Mouse (Mus musculus): Measurements from ENCODE around the gene Enpp4. TPM values are rescaled to one million over a fixed set of nuclear protein-coding genes. Genes with fewer than 3 reads are reported as not detected.

Gene Enpp4
- polyA plus RNA-seq, 1 experiment from 2014 or later, result 2.9 TPM

Other genes with a start within 250 kb of the Enpp4 start
- 6.9 and 7.0 TPM in 2 replicates for gene Enpp5, start 27.0 kb downstream of the Enpp4 start, polyA plus RNA-seq (2016; fragmentation: Nextera tagmentation; extraction: Ambion mirVana)
- gene Clic5, start 82.8 kb upstream of the Enpp4 start, polyA plus RNA-seq (2016; fragmentation: Nextera tagmentation; extraction: Ambion mirVana), result 0.11 and 0.12 TPM in 2 replicates